Mouse (Mus musculus) T-helper 1 cell (primary cell): ENCODE data around the gene Ldb2.

Source experiments
- in situ Hi-C: fragments of 300-600 bp; cut with MboI, MseI; formaldehyde crosslinking; loops from one replicate; pipeline ENCODE4 v1.15.1; 2025; ENCODE audit warnings: high pct_unique_total_duplicates

The Ldb2 gene

GRCm38 (mm10) chr5:44465238-44465637 lies 334.2 kb downstream of the Ldb2 start:
- in situ Hi-C loops = no loop called here
